Mouse (Mus musculus) heart, adult 11 months (tissue): ENCODE results near the gene Cyp3a13.
A peak's percentile ranks its signal among the peaks of the same experiment; 100 is the strongest.
"Not testable (repeated sequence)": the region's sequence is repeated elsewhere in the genome, so short reads cannot be mapped to it uniquely, and the experiment has no call there.

Experiments used
- DNase-seq: peaks from one replicate; pipeline ENCODE4 v3.0.0; 2022

Cyp3a13 gene

GRCm38 (mm10) chr5:137871644-137872380 is 49.6 kb downstream of the Cyp3a13 start, which contains the start of gene Pilrb2:
TSS of gene Pilrb2 (minus strand) at chr5:137871815.
- peak; percentile 90 for DNase-seq

- DNase-seq: peak; percentile 73
These were observed 52.8 kb downstream of the Cyp3a13 start for GRCm38 (mm10) chr5:137868600-137868999.

- DNase-seq: peak; percentile 84
These were observed 57.4 kb downstream of the Cyp3a13 start for GRCm38 (mm10) chr5:137864008-137864407.

GRCm38 (mm10) chr5:137857960-137858710 is 63.3 kb downstream of the Cyp3a13 start, which contains the start of gene Pilrb1:
TSS of gene Pilrb1 (minus strand) at chr5:137858106.
- peak; percentile 97 for DNase-seq

DNA sequence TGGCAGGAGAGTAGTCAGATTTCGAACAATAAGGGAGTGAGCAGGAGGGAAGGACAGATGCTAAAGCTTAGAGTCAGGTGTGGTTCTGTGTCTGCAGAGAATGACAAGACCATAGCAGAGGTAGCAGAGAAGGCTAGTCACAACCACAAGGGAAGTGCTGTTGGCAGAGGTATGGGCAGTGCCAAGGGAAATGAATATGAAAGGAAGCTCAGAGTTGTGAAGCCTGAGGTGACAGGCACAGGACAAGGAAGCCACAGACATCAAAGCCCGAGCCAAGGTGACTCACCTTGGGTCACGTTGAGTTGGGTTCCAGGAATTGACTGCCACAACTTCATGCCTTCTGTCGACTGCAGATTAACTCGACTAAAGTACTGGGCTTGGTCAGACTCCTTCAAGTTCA is 64.5 kb downstream of the Cyp3a13 start:
- DNase-seq: not testable (repeated sequence)

DNA sequence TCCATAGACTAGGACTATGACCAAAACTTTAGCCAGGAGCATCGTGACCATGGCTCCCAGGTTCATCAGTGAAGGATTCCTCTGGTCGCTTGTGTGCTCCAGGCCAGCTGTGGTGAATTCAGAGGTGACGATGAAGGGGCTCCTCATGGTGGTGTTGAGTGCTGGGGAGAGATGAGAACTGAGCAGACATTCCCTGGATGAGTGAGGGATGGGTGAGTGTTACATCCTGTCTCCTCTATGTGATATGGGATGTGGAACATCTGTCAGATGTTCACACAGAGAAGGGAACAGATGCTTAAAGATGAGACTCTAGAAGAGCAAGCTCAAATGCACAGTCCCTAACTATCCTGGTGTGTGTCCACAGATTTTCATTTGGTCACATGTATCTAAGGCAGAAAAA is 66.5 kb downstream of the Cyp3a13 start:
- peak; percentile 37 for DNase-seq

- peak; percentile 50 for DNase-seq
These were observed 71.1 kb downstream of the Cyp3a13 start for GRCm38 (mm10) chr5:137850313-137850712.
